Mouse (Mus musculus): Measurements from ENCODE around the gene Slc38a9.

The Slc38a9 gene

DNA sequence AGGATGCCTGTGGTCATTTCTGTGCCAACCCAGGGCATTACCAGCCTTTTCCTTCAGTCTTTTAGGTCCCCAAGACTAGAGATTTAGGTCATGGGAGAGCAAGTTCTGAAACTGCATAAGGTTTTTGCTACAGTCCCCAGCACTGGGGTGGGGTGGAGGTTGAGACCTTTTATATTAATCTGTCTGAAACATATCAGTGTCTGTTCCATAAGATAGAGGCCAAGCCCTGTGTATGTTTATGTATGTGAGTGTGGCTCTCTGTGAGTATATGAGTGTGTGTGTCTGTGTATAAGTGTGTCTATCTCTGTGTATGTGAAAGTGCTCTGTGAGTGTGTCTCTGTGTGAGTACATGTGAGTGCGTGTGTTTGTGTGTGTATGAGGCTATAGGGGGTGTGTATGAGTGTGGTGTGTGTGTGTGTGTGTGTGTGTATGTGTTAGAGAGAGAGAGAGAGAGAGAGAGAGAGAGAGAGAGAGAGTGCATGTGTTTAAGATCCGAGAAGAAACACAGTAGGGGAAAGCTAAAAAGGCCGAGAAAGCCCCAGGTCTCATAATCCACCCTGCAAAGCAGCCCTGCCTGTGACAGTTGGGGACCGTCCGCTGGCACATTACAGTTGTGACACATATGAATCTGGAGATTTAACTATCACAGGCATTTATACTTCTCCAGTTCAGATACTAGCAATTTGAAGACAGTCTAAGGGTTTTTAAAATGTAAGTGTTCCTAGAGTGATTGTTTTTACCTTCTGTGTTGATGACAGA lies 85.6 kb downstream of the Slc38a9 start:
- no peak for DNase-seq (ENCODE audit: low read depth, low spot score)

DNA sequence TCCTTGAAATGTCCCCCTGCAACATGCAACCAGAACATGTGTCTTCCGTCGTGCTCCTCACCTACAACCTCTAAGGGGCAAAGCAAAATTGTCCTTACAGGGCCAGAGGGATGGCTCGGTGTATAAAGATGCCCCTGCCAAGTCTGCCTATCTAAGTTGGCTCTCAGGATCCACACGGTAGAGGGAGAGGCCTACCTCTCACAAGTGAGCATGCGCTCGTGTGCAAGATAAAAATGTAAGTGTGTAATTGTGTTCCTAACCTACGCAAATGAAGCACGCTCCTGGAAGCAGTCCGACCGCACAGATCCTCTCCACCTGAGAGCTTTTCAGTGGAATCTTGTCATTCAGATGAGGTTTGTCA lies 86.1 kb downstream of the Slc38a9 start:
- DNase-seq (ENCODE audit: low read depth, low spot score), result no peak

GRCm38 (mm10) chr13:112747808-112748430 lies 87.4 kb downstream of the Slc38a9 start:
- no peak for DNase-seq (ENCODE audit: low read depth, low spot score)

DNA sequence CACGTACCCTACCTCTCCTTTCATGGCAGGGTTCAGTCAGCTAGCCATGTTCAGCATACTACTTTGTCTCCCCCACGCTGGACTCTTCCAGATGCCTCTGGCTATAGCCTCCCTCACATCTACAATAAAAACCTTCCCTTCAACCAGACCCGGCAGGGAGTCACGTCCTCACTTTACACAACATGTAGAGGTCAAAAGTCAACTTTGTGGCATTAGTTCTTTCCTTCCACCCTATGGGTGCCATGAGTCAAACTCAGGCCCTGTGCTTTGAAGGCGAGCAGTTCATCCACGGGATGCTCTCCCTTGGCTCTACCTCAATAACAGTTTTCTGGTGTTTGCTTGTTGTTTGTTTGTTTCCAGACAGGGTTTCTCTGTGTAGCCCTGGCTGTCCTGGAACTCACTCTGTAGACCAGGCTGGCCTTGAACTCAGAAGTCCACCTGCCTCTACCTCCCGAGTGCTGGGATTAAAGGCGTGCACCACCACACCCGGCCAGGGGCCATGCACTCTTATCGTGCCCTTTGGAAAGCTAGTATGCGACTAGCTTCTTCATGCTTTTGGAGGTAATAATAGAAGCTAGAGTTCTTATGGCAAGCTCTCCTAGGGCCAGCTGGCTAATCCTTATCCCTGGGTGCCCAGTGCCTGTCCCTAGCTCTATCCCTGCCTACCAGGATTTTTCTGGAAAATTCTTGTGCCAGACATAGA lies 88.4 kb downstream of the Slc38a9 start:
- no peak for DNase-seq (ENCODE audit: low read depth, low spot score)

- DNase-seq (ENCODE audit: low read depth, low spot score), result no peak
These were observed 89.3 kb downstream of the Slc38a9 start for GRCm38 (mm10) chr13:112749881-112750280.

- peak; percentile 34 for DNase-seq (ENCODE audit: low read depth, low spot score)
These were observed 91.1 kb downstream of the Slc38a9 start for GRCm38 (mm10) chr13:112751454-112752308.

DNA sequence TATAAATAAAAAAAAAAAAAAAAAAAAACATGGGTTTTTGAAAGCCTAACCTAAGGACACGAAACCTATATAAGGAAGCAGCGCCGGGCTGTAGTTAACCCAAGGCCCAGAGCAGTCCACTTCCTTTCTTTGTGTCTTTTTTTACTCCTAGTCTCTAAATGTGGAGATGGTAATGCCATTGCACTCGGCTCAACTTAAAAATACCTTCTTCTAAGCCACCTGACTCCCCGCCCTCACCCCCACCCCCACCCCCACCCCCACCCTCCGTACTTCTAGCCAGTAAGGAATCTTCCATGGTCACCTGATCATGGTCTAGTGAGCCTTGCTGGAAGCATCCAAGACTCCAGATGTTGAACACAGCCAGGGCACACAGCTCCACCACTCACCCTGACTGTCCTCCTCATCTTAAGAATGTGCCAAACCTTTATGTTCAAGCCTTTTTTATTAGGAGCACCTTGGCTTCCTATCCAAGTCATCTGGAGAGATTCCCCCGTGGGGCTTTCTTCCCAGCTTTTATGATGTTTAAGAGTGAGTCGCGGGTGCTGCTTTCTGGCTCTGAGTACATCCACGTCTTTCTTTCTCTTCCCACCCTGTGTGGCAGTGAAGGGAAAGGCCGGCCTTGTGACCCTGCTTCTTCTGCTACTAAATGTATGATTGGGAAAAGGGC lies 91.9 kb downstream of the Slc38a9 start:
- no peak for DNase-seq (ENCODE audit: low read depth, low spot score)

- no peak for DNase-seq (ENCODE audit: low read depth, low spot score)
These were observed 93.0 kb downstream of the Slc38a9 start for GRCm38 (mm10) chr13:112753522-112753921.

DNA sequence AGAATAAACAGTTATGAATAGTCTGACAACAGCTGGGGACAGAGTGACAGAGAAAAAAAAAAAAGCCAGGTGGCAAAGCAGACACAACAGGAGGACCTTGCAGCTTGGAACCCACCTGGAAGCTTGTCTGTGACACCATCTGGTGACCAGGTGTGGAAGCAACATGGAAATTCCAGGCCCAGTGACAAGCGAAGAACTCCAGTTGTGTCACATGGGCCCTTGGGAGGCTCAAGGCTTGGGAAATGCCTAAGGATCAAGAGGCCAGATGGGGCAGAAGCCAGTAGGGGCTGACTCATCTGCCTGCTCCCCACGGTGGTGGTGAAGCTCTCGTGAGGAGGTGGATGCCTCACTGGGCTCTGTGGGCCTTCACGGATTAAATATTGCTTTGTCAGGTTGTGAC lies 94.3 kb downstream of the Slc38a9 start:
- DNase-seq (ENCODE audit: low read depth, low spot score), result peak; percentile 27

GRCm38 (mm10) chr13:112755507-112756010 lies 95.0 kb downstream of the Slc38a9 start:
- peak; percentile 21 for DNase-seq (ENCODE audit: low read depth, low spot score)

DNA sequence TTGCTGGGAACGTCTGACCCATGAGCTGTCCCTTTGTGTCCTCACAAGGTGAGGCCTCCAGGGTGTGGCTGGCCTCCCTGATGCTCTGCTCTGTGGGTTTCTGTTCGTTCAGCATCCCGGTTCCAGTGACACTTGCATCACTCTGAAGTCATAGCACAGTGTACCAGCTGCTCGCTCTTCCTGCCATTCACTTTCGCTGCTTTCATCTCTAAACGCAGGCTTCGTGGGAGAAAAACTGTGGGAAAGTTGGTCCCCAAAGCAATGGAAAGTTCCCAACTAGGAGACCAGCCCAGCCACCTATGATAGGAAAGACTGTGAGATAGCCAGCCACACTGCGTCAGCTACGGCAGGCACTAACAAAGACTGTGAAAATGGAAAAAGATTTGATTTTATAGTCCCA lies 96.8 kb downstream of the Slc38a9 start:
- DNase-seq (ENCODE audit: low read depth, low spot score), result no peak

GRCm38 (mm10) chr13:112758546-112759090 lies 98.1 kb downstream of the Slc38a9 start:
- DNase-seq (ENCODE audit: low read depth, low spot score), result peak; percentile 45

DNA sequence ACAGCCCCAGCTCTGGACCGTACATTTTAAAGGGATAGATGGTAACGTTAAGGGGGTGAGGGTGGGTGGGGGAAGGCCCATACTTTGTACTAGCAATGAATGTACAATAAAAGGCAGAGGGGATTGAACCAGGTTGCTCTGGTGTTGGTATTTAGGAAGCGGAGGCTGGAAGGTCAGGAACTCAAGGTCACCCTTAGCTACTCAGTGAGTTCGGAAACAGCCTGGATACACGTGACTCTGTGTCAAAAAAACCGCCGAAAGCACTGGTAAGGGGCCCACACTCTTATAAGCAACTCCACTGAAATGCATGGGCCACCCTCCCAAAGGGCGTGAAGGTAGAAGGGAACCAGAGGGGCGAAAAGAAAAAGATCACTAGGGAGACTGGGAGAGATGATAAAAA lies 98.8 kb downstream of the Slc38a9 start:
- no peak for DNase-seq (ENCODE audit: low read depth, low spot score)

GRCm38 (mm10) chr13:112759777-112760537 lies 99.4 kb downstream of the Slc38a9 start:
- DNase-seq (ENCODE audit: low read depth, low spot score), result no peak

DNA sequence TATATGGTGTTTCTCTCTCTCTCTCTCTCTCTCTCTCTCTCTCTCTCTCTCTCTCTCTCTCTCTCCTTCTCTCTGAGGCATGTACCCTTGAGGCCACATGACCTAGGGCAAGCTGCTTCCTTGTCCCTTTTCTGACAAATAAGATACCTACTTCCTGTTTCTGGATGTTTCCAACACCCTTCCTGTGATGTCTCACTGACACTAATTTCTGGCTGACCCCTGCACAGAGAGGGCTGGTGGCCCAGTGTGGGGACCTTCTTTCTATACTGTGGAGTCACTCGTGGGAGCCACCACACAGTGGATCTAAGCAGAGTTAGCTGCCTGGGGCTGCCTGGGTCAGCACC lies 100.0 kb downstream of the Slc38a9 start:
- DNase-seq (ENCODE audit: low read depth, low spot score), result no peak

GRCm38 (mm10) chr13:112761787-112762186 lies 101.2 kb downstream of the Slc38a9 start:
- no peak for DNase-seq (ENCODE audit: low read depth, low spot score)

DNA sequence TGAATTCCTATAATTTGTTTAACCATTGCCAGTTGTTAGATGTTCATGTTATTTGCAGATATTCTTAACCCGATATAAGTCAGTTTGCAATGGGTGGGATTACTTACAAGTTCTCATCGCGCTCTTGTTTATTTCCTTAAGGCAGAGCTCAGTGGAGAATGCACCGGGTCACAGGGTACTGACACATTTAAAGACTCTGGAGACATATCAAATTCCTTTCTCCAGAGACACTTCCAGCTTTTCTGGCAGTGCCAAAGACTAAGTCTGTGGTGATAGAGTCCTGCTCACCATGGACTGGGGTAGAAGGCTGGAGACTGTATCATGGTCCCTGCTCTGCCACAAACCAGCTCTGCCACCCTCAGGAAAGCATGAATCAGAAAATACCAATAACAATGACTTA lies 102.0 kb downstream of the Slc38a9 start:
- no peak for DNase-seq (ENCODE audit: low read depth, low spot score)

- DNase-seq (ENCODE audit: low read depth, low spot score), result no peak
These were observed 103.1 kb downstream of the Slc38a9 start for GRCm38 (mm10) chr13:112763531-112764091.

DNA sequence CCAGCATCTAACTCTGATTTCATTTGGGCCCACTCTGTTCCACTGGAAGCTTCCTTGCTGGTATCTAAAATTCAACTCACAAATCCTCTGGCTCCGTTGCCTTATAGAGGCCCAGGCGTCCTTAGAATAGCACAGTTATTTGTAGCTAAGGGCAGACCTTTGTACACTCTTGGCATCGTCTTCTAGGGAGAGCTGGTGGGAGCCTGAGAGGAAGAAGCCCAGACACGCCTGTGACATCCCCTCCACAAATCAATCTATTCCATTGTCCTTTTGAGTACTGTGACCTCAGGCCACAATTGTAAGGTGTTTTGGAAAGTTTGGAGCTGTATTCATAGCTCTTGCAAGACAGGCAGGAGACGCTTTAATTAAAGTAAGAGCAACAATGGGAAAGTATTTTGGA lies 104.0 kb downstream of the Slc38a9 start:
- DNase-seq (ENCODE audit: low read depth, low spot score), result no peak

GRCm38 (mm10) chr13:112765654-112766053 lies 105.1 kb downstream of the Slc38a9 start:
- DNase-seq (ENCODE audit: low read depth, low spot score), result no peak

Measured in brain, adult 2 months (tissue).